Mouse (Mus musculus) large intestine, adult 2 months (tissue): ENCODE measurements around the gene Rpn2. TPM values are rescaled to one million over a fixed set of nuclear protein-coding genes. Genes with fewer than 3 reads are reported as not detected.

Experiments used
- DNase-seq: peaks from one replicate; pipeline ENCODE4 v3.0.0-alpha.2; 2012; ENCODE audit warnings: low read depth, low spot score
- WGBS: fragments of 180-500 bp; shearing (Covaris S2); methylation state at CpG from one replicate; pipeline ENCODE4 v1.1.7; 2018; 5-methylcytosine and 5-hydroxymethylcytosine counted together
- polyA plus RNA-seq: library from polyadenylated mRNA; depleted of rRNA; stranded (reverse); fragments of >200 nt; gene quantifications from 2 replicates; pipeline ENCODE4 v1.2.3, GENCODE M21; 2012; rRNA removed

Gene Rpn2
- 322 and 331 TPM in 2 replicates for polyA plus RNA-seq

DNA sequence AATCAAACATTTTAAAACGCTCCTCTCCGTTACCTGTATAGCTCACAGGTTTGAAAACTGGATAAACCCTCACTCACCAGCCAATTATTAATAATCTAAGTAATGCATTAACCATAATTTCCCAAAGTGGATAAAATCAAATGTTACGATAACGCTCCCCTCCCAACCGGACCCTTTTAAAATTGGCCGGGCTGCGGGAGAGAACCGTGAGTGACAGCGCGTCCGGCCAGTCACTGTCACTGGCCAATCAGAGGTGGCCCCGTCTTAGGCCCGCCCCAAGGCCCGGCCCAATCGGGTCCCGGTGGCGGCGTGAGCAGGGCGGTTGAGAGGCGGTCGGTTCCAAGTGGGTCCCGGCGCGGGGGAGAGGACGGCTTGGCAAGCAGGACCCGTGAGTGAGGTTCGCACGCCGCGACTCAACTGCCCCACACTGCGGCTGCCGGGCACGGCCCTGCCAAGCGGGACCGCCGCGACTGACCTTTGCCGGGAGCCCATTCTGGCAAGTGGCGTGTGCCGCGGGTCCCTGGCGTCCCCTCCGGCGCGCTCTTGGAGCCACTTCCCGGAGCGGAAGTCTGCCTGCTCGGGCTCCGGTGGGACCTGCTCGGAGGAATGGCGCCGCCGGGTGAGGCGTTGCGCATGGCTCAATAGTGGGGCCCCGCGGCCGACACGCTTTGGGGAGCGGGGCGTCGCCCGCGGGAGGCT lies at the start of gene Rpn2:
TSS of gene Rpn2 (plus strand) at position 301 of the 699 bp plus-strand sequence.
- peak; percentile 86 for DNase-seq
- WGBS, result under 1% methylated on average over 64 of the region's 64 CpGs

DNA sequence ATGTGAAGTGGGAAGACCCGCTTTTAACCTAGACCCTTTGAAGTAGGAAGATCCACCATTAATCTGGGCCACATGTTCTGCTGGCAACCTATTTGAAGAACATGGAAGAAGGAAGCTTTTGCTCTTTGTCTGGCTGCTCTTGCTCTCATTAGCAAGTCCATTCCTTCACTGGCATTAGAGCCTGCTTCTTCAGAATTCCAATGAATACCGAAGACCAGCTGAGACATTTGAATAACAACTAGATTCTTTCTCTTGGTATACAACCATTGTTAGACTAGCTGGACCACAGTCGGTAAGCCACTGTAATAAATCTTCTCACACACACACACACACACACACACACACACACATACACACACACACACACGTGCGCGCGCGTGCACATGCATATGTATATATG lies 42.9 kb upstream of the Rpn2 start:
- 94% methylated on average over 8 of the region's 8 CpGs for WGBS

DNA sequence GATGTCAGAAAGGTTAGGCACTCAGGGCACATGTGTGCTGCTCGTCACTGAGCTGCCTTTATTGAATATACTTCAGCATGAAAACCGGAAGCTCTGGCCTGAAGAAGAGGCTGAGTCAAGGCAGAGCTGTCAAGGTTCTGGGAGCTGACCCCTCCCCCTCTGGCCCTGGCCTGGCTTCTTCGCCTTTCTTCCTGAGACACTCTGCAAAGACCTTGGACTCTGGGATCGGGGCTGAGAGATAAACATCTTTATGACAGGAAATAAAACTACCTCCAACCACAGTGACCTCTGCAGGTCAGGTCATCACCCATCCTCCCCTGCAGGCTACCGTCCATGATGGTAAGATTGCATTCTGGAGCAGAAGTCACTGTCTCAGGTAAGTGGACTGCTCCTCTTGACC lies 33.8 kb upstream of the Rpn2 start:
- 5% methylated on average over 5 of the region's 5 CpGs for WGBS
- peak; percentile 85 for DNase-seq

More for the DNA sequence above, 42.9 kb upstream of the Rpn2 start:
- DNase-seq, result no peak

DNA sequence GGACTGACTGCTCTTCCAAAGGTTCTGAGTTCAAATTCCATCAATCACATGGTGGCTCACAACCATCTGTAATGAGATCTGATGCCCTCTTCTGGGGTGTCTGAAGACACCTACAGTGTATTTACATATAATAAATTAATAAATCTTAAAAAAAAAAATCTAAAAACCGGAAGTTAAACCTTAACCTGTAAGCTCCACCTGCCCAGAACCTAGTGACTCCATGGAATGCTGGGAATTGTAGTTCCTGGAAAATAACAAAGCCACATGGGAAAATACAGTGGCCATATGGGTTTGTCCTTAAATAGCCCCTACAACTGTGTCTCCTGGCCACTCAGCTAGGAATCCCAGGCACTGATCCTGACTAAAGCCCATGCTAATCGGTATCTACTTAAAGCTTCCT lies 33.2 kb upstream of the Rpn2 start:
- no peak for DNase-seq
- 52% methylated on average over 2 of the region's 2 CpGs for WGBS

DNA sequence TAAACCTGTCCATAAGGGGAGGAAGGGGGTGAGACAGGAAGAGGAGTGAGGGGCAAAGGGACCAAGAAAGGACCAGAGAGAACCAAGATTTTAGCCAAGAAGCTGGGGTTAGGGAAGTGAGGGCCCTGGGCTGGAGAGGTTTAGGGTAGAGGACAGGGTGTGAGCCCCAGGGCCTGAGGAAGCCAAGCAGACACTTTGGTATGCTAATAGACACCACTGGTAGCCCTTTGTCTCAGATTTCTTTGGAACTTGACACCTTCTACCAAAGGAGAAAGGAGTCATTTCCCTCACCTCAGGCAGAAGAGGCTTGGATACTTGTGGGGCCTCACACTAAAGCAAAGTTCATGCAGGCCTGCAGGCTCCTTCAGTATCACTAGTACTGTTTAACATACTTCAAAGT lies 30.7 kb upstream of the Rpn2 start:
- no peak for DNase-seq

DNA sequence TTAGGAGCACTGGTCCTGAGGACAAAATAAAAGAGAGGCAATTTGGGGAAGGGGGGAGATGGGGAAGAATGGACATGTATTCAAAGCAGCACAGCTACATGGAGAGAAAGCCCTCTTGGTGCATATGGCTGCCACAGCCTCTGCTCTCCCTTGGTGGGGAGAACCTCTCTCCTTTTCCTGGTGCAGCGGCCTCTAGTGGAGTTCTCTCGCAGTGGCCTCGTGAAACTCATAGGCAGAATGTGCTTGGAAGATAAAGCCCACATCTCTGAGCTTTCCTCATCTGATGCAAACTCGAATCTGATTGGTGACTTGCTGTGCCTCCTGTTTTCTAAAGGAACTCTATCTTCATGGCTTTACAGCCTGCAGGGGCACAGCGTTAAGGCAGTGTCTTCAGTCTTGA lies 19.1 kb upstream of the Rpn2 start:
- WGBS, result 10% methylated on average over 5 of the region's 5 CpGs
- no peak for DNase-seq

DNA sequence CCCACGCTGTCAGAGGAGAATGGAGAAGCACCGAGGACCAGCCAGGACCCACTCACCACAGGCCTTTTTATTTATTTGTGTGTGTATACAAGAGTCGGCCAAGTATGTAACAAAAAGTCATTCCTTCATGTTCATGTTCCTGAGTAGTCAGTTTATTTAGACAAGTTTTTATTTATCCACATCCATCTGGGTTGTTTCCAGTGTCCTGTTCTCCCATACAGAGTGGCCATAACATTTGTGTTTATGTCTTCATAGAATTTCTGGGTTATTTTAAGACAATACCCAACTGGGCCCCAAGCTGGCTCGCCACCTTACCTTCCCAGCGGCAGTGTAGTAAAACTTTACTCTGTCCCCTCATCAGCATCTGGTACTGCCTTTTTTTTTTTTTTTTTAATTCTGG lies 16.9 kb upstream of the Rpn2 start:
- WGBS, result 36% methylated on average over 5 of the region's 5 CpGs
- no peak for DNase-seq

DNA sequence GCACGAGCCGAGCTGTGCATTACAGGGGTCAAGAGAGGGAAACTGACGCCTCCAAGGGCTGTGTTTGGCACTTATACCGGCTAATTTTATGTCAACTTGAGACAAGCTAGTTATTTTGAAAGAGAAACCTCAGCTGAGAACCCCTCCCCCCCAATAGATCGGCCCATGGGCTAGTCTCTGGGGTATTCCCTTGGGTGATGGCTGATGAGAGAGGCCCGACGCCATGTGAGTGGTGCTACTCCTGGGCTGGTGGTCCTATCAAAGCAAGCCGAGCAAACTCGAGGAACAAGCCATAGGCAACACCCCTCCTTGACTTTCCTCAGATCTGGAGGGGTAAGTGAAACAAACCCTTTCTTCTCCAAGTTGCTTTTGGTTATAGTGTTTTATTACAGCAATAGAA lies 16.3 kb upstream of the Rpn2 start:
- WGBS, result 18% methylated on average over 9 of the region's 9 CpGs

DNA sequence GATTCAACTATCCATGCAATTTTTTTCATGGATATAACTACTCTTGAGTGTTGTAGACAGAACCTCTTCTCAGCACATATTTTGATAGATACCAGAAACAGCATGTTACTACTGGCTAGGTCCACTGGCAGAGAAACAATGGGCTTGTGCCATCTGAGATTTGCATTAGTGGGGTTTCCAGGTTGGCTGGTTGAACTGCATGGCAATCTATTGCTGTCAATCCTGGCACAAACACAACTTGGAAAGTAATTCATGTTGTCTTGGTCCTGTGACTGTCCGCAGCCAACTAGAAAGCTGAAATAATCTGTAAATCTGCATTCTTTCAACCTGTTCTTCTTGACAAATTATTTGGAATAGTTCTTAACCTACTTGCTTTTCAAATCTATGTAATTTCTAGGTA lies 15.7 kb upstream of the Rpn2 start:
- WGBS, result 48% methylated on average over 1 of the region's 1 CpGs

More for the DNA sequence above, 16.3 kb upstream of the Rpn2 start:
- no peak for DNase-seq

DNA sequence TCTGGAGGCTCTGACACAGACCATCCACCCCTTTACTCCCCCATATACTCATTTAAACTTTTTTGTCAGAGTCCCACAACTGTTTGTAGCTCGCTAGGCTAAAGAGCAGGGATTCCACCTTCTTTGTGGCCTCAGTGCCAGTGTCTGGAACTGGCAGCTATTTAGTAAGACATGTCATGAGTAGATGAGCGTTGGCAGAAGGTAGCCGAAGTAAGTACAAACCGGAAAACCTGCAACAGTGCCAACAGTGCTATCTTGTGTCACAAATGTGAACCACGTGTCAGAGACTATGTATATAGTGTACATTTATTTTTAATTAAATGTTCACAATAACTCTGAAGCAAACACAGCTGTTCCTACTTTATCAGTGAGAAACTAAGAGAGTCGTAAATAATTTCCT lies 15.0 kb upstream of the Rpn2 start:
- DNase-seq, result no peak
- WGBS, result 22% methylated on average over 6 of the region's 6 CpGs

More for the DNA sequence above, 15.7 kb upstream of the Rpn2 start:
- DNase-seq, result no peak

DNA sequence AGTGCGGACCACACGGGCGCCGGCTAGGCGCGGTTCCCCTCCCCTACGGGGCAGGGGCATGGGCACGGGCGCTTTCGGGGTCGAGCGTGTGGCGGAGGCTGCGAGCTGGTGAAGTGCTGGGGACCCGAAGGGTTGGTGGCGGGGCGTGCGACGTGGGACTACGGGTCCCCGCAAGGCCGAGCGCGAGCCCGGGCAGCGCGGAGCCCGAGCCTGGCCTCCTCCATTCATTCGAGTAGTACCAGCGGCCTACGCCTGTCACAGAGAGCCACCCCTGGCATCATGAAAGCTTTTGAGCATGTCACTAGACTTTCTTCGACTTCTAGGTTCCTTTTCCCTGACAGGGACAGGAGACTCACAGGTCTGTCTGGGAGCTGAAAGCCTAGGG lies 591 bp downstream of the Rpn2 start, which contains the start of gene Mroh8:
TSS of gene Mroh8 (minus strand) at position 134 of the 385 bp plus-strand sequence.
- WGBS, result under 1% methylated on average over 32 of the region's 32 CpGs
- DNase-seq, result no peak

DNA sequence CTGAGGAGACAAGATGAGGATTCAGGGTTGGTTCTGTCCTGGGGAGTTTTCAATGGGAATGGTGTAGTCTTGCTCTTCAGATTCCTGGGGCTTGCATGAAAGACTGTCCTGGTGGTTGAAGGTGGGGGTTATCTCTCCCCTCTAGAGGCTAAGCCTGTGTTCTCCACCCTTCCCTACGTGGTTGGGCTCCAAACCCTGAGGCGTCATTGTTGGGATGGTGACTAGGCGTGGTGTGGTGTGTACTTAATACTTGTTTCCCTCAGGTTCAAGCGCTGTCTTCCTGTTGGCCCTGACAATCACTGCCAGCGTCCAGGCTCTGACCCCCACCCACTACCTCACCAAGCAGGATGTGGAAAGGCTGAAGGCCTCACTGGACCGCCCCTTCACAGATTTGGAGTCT lies 4.5 kb downstream of the Rpn2 start:
- no peak for DNase-seq
- WGBS, result 64% methylated on average over 6 of the region's 6 CpGs

DNA sequence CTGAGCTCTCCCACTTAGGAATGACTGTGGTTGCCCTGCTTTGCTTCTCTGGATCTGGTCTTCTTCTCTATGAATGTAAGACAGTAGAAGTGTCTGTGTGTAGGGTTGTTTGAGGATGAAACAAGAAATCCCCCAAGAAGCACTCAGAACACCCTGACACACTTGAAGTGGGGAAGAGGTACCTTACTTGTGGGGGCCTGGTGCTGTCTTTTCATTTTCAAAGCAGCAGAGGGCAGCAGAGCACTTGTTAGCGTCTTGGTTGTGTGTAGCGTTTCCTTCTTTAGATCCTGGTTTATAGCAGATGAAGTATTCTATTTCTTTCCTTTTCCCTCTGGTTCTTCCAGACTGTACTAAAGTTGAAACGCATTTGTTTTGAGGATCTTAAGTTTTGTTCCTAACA lies 8.7 kb downstream of the Rpn2 start:
- no peak for DNase-seq

DNA sequence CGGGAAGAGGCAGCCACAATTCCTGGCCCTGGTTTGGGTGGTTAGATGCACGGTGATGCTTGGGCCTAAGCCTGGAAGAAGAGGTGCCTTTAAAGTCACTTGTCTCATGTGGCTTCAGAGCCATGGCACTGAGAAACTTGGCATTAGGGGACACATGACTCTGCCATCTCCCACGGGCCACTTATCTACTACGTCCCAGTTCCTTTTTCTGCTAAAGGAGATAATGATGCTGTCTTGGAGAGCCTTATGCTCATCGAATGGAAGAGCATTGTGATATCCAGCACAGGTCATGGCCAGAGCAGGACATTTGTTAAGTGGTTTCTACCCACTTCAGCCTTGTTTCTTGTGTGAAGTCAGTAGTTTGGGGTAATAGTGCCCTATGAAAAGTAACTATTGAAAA lies 10.2 kb downstream of the Rpn2 start:
- WGBS, result 86% methylated on average over 5 of the region's 5 CpGs
- no peak for DNase-seq

More for the DNA sequence above, 8.7 kb downstream of the Rpn2 start:
- WGBS, result 10% methylated on average over 3 of the region's 3 CpGs

DNA sequence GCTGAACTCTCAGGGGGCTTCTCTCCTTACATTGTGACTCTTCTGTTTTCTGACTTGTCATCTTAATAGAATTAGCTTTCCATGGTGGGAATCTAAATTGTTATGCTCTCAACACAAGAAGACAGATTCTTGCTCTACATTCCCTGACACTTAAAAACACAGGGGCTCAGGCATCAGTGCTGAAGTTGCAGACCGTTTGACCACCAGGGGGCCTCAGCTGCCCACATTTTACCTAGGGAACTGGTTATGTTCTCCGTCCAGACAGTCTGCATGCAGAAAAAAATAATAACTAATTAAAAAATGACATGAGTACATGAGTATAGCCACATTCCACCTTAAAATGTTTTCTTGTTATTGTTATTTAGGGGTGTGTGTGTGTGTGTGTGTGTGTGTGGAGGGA lies 13.3 kb downstream of the Rpn2 start:
- WGBS, result 15% methylated on average over 2 of the region's 2 CpGs
- no peak for DNase-seq

DNA sequence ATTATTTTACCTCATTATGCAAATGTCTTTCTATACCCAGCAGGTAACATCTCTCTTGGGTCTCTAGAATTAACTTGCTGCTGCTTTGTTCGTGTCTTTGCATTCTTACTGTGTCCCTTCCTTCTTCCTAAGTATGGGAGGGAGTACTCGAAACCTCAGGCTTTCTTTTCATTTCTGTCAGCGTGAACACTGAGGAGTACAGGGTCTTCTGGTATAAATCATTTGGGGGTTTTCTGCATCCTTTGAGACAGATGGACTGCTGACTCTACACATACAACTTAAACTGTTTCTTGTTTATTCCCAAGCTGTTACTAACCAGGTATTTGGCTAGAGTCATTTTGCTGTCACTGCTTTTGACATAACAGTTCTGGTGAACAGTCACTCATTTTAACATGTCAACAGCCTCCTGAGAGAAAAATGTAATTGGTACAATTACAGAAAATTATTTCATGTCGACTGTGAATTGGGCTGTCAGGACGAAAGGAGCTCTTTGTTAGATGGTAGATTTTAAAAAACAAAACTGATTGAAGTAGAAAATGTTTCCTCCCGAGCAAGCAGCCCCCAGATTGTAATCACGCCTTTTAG lies 17.4 kb downstream of the Rpn2 start:
- 81% methylated on average over 7 of the region's 7 CpGs for WGBS
- DNase-seq, result no peak

DNA sequence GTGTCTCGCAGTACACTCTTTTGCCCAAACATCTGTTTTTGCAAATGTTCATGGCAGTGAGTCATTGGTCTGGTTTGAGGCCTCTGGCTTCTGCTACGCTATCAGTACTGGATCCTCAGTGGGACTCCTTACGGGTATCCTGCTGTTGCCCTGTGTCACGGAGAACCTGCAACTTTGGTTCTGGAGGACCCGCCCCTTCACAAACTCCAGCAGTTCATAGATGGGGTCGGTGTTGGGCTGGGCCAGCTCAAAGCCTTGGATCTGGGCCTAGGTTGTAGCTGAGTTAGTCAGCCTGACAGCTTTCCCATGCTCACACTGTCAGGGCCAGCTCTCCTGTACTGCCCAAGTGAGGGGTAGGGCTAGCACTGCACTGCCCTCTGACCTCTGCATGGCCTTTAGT lies 21.2 kb downstream of the Rpn2 start:
- no peak for DNase-seq
- 87% methylated on average over 6 of the region's 6 CpGs for WGBS

DNA sequence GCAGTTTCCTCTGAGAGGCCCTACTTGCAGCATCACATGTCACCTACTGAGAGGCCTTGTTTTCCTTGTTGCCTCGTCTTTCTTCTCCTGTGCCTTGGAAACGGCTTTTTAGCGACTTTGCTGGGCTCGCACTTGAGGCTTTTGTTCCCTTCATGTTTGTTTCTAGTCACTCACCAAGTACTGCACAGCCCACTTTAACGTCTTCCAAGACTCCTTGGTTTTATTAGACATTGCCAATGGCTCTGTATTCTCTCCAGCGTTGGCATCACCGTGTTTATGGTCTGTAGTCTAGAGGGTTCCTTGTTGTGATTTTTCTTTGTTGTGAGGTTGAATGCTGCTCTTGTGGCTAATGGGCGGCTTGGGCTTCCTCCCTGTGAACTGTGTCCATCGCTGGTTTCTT lies 24.3 kb downstream of the Rpn2 start:
- 84% methylated on average over 9 of the region's 9 CpGs for WGBS
- no peak for DNase-seq

DNA sequence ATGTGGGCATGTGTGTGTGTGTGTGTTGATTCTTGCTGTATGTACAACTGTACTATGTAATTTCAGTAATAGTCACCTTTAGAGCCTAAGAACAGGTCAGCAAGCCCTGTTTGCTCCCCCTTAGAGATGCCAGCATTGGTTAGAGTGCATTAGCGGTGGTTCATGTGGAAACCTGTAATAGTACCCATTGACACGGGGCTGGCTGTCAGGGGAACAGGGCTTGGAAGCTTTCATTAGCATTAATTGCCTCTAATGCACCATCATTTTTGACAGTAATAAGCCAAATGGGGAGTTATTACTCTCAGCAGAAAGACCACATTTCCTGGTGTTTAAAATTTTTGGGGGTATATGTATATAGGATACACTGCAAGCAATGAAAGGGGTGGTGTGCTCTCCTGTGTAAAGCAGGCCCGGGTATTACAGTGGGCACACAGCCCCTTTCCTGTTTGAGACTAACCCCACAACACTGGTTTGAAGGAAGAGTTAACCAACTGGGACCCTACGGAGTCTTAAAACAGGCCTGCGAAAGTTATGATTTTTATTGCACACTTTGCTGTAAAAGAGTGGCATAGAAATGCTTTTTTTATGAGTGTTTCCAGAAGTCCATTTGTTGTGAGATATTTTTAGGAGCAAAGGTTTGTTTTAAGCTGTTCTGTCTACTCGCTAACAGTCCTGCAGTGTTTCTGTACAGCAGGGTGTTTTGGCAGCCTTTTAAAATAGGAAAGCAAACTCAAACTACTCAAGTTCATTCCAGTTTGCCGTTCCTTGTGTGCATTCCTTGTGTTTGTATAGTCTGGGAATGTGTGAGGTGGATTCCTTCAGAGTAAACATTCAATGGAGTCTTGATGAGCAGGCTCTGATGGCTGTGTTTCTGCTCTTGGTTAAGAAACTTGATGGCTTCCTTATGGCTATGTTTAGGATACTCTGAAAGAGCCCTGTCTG lies 27.5 kb downstream of the Rpn2 start:
- no peak for DNase-seq
- 39% methylated on average over 7 of the region's 7 CpGs for WGBS

DNA sequence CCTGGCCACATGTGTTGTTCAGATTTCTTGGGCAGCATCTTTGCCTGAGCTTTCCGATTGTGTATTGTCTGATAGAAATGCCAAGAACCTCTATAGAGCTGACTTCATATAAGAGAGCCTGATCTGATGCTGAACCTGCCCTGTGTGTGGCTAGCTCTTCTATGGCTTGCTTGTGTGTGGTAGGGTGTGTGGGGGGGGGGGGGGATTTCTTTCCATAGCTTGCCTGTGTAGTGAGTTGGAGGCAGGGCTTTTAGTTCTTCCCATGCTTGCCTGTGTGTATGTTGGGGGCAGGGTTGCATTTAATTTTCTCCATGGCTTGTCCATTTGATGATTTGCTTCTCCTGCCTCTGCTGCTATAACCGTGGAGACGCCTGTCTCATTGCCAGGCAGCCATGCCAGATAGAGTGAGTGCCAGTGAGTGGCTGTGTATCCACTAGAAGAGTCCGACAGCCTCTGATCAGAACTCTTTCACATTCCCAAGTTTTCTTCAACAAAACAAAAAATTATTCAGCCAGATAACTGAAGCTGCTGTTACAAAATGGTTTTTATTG lies 29.0 kb downstream of the Rpn2 start:
- no peak for DNase-seq
- 87% methylated on average over 4 of the region's 4 CpGs for WGBS
